Mouse (Mus musculus) olfactory bulb, adult 2 months (tissue): ENCODE results near the gene Rasgrp3.

Experiments
- CTCF ChIP-seq: fragments of 200-500 bp; IDR thresholded peaks from 2 replicates; pipeline ENCODE4 v1.5.1; 2012; ENCODE audit warnings: low read depth, mild to moderate bottlenecking, low read length, moderate library complexity; ENCODE audit not compliant: insufficient read depth
- POLR2A ChIP-seq: fragments of 200-500 bp; IDR thresholded peaks from 2 replicates; pipeline ENCODE4 v1.6.1; 2012; ENCODE audit warnings: mild to moderate bottlenecking, low read depth, low read length, moderate library complexity; ENCODE audit not compliant: insufficient read depth

- no peak for TF ChIP-seq POLR2A
- no peak for TF ChIP-seq CTCF
Observed at GRCm38 (mm10) chr17:75434871-75435270, 825 bp upstream of the Rasgrp3 start.
